Mouse (Mus musculus) bone marrow macrophage, adult 2 months (primary cell): ENCODE data around the gene Sult1e1.

Source experiments
- CTCF ChIP-seq: IDR thresholded peaks from 2 replicates; pipeline ENCODE4 v1.5.1; 2012; ENCODE audit warnings: low read depth, mild to moderate bottlenecking, low read length, moderate library complexity
- POLR2A ChIP-seq: IDR thresholded peaks from 2 replicates; pipeline ENCODE4 v1.6.1; 2012; ENCODE audit warnings: mild to moderate bottlenecking, low read depth, low read length, borderline replicate concordance

GRCm38 (mm10) chr5:87615128-87615390, 23.7 kb upstream of the Sult1e1 start:
- TF ChIP-seq CTCF (no peak), POLR2A (no peak)
